Mouse (Mus musculus): ENCODE measurements around the gene Fam71f2. TPM values are rescaled to one million over a fixed set of nuclear protein-coding genes. Genes with fewer than 3 reads are reported as not detected.

Fam71f2 gene
- polyA plus RNA-seq, 1 experiment from 2014 or later = 0.28 TPM

GRCm38 (mm10) chr6:29287944-29288343 is 8.6 kb downstream of the Fam71f2 start:
- Histone ChIP-seq H3K4me3 (replicated peaks; ENCODE audit: low read length) (no peak overlapping the region), H3K9me3 (replicated peaks; ENCODE audit: control insufficient read depth, low read length) (no peaks in the 10 kb centered on the region), H3K36me3 (ENCODE audit: control insufficient read depth, insufficient read depth, low read length) (no peaks in the 10 kb centered on the region; the same call in 1 of the 2 replicates), H3K4me2 (ENCODE audit: low read depth, low read length) (no peak overlapping the region), H3K27me3 (ENCODE audit: control insufficient read depth, insufficient read depth, low read length) (no peaks in the 10 kb centered on the region), H3K27ac (ENCODE audit: low read length) (no peak overlapping the region), H3K4me1 (ENCODE audit: control insufficient read depth, insufficient read depth, low read length) (no peaks in the 10 kb centered on the region), H3K9ac (ENCODE audit: low read length) (no peak overlapping the region)
- WGBS = 66% methylated on average over 5 of the region's 5 CpGs
- ATAC-seq (ENCODE audit: insufficient read depth, low FRiP score) = no peak

- no peak overlapping the region for H3K4me2 ChIP-seq (ENCODE audit: low read depth, low read length)
- H3K9me3 ChIP-seq (replicated peaks; ENCODE audit: control insufficient read depth, low read length) = no peaks in the 10 kb centered on the region
- H3K36me3 ChIP-seq (ENCODE audit: control insufficient read depth, insufficient read depth, low read length) = no peaks in the 10 kb centered on the region; the same call in 1 of the 2 replicates
- H3K4me3 ChIP-seq (replicated peaks; ENCODE audit: low read length) = no peak overlapping the region
- H3K27ac ChIP-seq (ENCODE audit: low read length) = no peak overlapping the region
- 58% methylated on average over 6 of the region's 6 CpGs for WGBS
- ATAC-seq (ENCODE audit: insufficient read depth, low FRiP score) = no peak
- no peaks in the 10 kb centered on the region for H3K4me1 ChIP-seq (ENCODE audit: control insufficient read depth, insufficient read depth, low read length)
- no peaks in the 10 kb centered on the region for H3K27me3 ChIP-seq (ENCODE audit: control insufficient read depth, insufficient read depth, low read length)
- H3K9ac ChIP-seq (ENCODE audit: low read length) = no peak overlapping the region
Observed at GRCm38 (mm10) chr6:29288651-29289050, 9.3 kb downstream of the Fam71f2 start.

GRCm38 (mm10) chr6:29299112-29299511 is 19.7 kb downstream of the Fam71f2 start:
- H3K4me1 ChIP-seq (ENCODE audit: control insufficient read depth, insufficient read depth, low read length) = no peaks in the 10 kb centered on the region
- H3K4me3 ChIP-seq (replicated peaks; ENCODE audit: low read length) = no peak overlapping the region
- H3K27me3 ChIP-seq (ENCODE audit: control insufficient read depth, insufficient read depth, low read length) = no peaks in the 10 kb centered on the region
- H3K4me2 ChIP-seq (ENCODE audit: low read depth, low read length) = no peak overlapping the region
- no peaks in the 10 kb centered on the region for H3K9me3 ChIP-seq (replicated peaks; ENCODE audit: control insufficient read depth, low read length)
- no peak overlapping the region for H3K27ac ChIP-seq (ENCODE audit: low read length)
- no peak for ATAC-seq (ENCODE audit: insufficient read depth, low FRiP score)
- no peaks in the 10 kb centered on the region for H3K36me3 ChIP-seq (ENCODE audit: control insufficient read depth, insufficient read depth, low read length)
- no peak overlapping the region for H3K9ac ChIP-seq (ENCODE audit: low read length)
- 49% methylated on average over 2 of the region's 2 CpGs for WGBS

DNA sequence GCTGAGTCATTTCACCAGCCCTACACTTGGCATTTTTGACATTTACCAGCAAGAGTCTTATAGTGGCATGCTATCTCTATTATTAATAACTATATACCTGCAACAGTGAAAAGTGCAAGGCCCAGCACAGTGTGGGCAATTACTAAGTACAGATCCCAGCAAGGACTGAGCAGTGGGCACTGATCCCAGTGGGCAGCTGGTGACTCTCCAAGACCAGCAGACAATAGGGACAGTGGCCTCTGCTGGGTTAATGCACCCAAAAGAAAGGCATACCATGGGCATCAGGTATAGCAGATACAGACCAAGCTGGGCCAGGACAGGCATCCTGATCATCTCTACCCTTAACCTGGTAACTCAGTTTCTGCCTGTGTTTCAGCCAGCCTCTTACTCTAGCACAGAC is 23.9 kb downstream of the Fam71f2 start:
- H3K4me2 ChIP-seq (ENCODE audit: low read depth, low read length) = no peak overlapping the region
- H3K9ac ChIP-seq (ENCODE audit: low read length) = no peak overlapping the region
- H3K36me3 ChIP-seq (ENCODE audit: control insufficient read depth, insufficient read depth, low read length) = no peaks in the 10 kb centered on the region
- no peaks in the 10 kb centered on the region for H3K4me1 ChIP-seq (ENCODE audit: control insufficient read depth, insufficient read depth, low read length)
- H3K27ac ChIP-seq (ENCODE audit: low read length) = no peak overlapping the region
- no peaks in the 10 kb centered on the region for H3K9me3 ChIP-seq (replicated peaks; ENCODE audit: control insufficient read depth, low read length)
- no peaks in the 10 kb centered on the region for H3K27me3 ChIP-seq (ENCODE audit: control insufficient read depth, insufficient read depth, low read length)
- ATAC-seq (ENCODE audit: insufficient read depth, low FRiP score) = no peak
- no peak overlapping the region for H3K4me3 ChIP-seq (replicated peaks; ENCODE audit: low read length)

DNA sequence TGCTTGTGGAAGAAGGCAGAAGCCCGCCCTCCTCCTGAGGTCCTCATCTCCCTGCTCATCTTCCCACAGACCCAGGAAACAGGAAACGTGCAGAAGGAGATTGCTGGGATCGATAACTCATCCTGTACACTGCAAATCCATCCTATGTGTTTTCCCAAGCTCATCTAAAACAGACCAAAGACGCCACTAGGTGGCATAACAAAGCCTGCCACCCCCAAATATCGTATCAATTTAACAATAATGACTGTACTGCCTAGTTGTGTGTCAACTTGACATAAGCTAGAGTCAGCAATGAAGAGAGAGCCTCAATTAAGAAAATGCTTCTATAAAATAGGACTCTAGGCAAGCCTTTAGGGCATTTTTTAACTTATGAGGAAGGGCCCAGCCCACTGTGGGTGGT is 24.3 kb downstream of the Fam71f2 start:
- 31% methylated on average over 5 of the region's 5 CpGs for WGBS
- no peak for ATAC-seq (ENCODE audit: insufficient read depth, low FRiP score)
- no peaks in the 10 kb centered on the region for H3K9me3 ChIP-seq (replicated peaks; ENCODE audit: control insufficient read depth, low read length)
- no peaks in the 10 kb centered on the region for H3K36me3 ChIP-seq (ENCODE audit: control insufficient read depth, insufficient read depth, low read length)
- no peak overlapping the region for H3K9ac ChIP-seq (ENCODE audit: low read length)
- no peak overlapping the region for H3K27ac ChIP-seq (ENCODE audit: low read length)
- no peaks in the 10 kb centered on the region for H3K4me1 ChIP-seq (ENCODE audit: control insufficient read depth, insufficient read depth, low read length)
- H3K4me3 ChIP-seq (replicated peaks; ENCODE audit: low read length) = no peak overlapping the region
- H3K27me3 ChIP-seq (ENCODE audit: control insufficient read depth, insufficient read depth, low read length) = no peaks in the 10 kb centered on the region
- H3K4me2 ChIP-seq (ENCODE audit: low read depth, low read length) = no peak overlapping the region

- Histone ChIP-seq H3K27ac (ENCODE audit: low read length) (no peak overlapping the region), H3K4me1 (ENCODE audit: control insufficient read depth, insufficient read depth, low read length) (no peaks in the 10 kb centered on the region), H3K36me3 (ENCODE audit: control insufficient read depth, insufficient read depth, low read length) (no peaks in the 10 kb centered on the region), H3K27me3 (ENCODE audit: control insufficient read depth, insufficient read depth, low read length) (no peaks in the 10 kb centered on the region), H3K4me2 (ENCODE audit: low read depth, low read length) (no peak overlapping the region), H3K4me3 (replicated peaks; ENCODE audit: low read length) (no peak overlapping the region), H3K9ac (ENCODE audit: low read length) (no peak overlapping the region), H3K9me3 (replicated peaks; ENCODE audit: control insufficient read depth, low read length) (no peaks in the 10 kb centered on the region)
- ATAC-seq (ENCODE audit: insufficient read depth, low FRiP score) = no peak
- 88% methylated on average over 4 of the region's 4 CpGs for WGBS
Observed at GRCm38 (mm10) chr6:29305462-29305861, 26.1 kb downstream of the Fam71f2 start.

- ATAC-seq (ENCODE audit: insufficient read depth, low FRiP score) = no peak
- H3K4me1 ChIP-seq (ENCODE audit: control insufficient read depth, insufficient read depth, low read length) = no peaks in the 10 kb centered on the region
- 84% methylated on average over 16 of the region's 16 CpGs for WGBS
- H3K9ac ChIP-seq (ENCODE audit: low read length) = no peak overlapping the region
- H3K4me2 ChIP-seq (ENCODE audit: low read depth, low read length) = no peak overlapping the region
- no peaks in the 10 kb centered on the region for H3K27me3 ChIP-seq (ENCODE audit: control insufficient read depth, insufficient read depth, low read length)
- no peaks in the 10 kb centered on the region for H3K36me3 ChIP-seq (ENCODE audit: control insufficient read depth, insufficient read depth, low read length)
- H3K27ac ChIP-seq (ENCODE audit: low read length) = no peak overlapping the region
- no peaks in the 10 kb centered on the region for H3K9me3 ChIP-seq (replicated peaks; ENCODE audit: control insufficient read depth, low read length)
- no peak overlapping the region for H3K4me3 ChIP-seq (replicated peaks; ENCODE audit: low read length)
Observed at GRCm38 (mm10) chr6:29308846-29309605, 29.6 kb downstream of the Fam71f2 start.

- Histone ChIP-seq H3K4me2 (ENCODE audit: low read depth, low read length) (no peak overlapping the region), H3K36me3 (ENCODE audit: control insufficient read depth, insufficient read depth, low read length) (no peaks in the 10 kb centered on the region), H3K9ac (ENCODE audit: low read length) (no peak overlapping the region), H3K27me3 (ENCODE audit: control insufficient read depth, insufficient read depth, low read length) (no peaks in the 10 kb centered on the region), H3K9me3 (replicated peaks; ENCODE audit: control insufficient read depth, low read length) (no peaks in the 10 kb centered on the region), H3K27ac (ENCODE audit: low read length) (no peak overlapping the region), H3K4me1 (ENCODE audit: control insufficient read depth, insufficient read depth, low read length) (0 out of 2 replicates have a peak, but pooled peaks cover 2% of the 10 kb centered on the region), H3K4me3 (replicated peaks; ENCODE audit: low read length) (no peak overlapping the region)
- 77% methylated on average over 14 of the region's 14 CpGs for WGBS
- no peak for ATAC-seq (ENCODE audit: insufficient read depth, low FRiP score)
Observed at GRCm38 (mm10) chr6:29313690-29314202, 34.4 kb downstream of the Fam71f2 start.

GRCm38 (mm10) chr6:29317286-29317685 is 37.9 kb downstream of the Fam71f2 start:
- H3K36me3 ChIP-seq (ENCODE audit: control insufficient read depth, insufficient read depth, low read length) = no peaks in the 10 kb centered on the region
- no peaks in the 10 kb centered on the region for H3K27me3 ChIP-seq (ENCODE audit: control insufficient read depth, insufficient read depth, low read length)
- ATAC-seq (ENCODE audit: insufficient read depth, low FRiP score) = no peak
- 63% methylated on average over 2 of the region's 2 CpGs for WGBS
- no peaks in the 10 kb centered on the region for H3K9me3 ChIP-seq (replicated peaks; ENCODE audit: control insufficient read depth, low read length)
- no peak overlapping the region for H3K4me3 ChIP-seq (replicated peaks; ENCODE audit: low read length)
- no peak overlapping the region for H3K9ac ChIP-seq (ENCODE audit: low read length)
- no peak overlapping the region for H3K27ac ChIP-seq (ENCODE audit: low read length)
- no peak overlapping the region for H3K4me2 ChIP-seq (ENCODE audit: low read depth, low read length)
- 0 out of 2 replicates have a peak, but pooled peaks cover 6% of the 10 kb centered on the region for H3K4me1 ChIP-seq (ENCODE audit: control insufficient read depth, insufficient read depth, low read length)
